Mouse (Mus musculus) CH12.LX (cell line): Measurements from ENCODE around the gene Pfn1. TPM values are rescaled to one million over a fixed set of nuclear protein-coding genes. Genes with fewer than 3 reads are reported as not detected.

Source experiments
- DNase-seq: peaks from one replicate; pipeline ENCODE4 v3.0.0-alpha.2; 2013; ENCODE audit errors: extremely low read depth
- H3K27ac ChIP-seq: 2 replicates; pipeline ENCODE4 v1.5.1; 2012; ENCODE audit warnings: low read depth, mild to moderate bottlenecking, control low read depth, moderate library complexity; ENCODE audit not compliant: insufficient read depth
- H3K27me3 ChIP-seq: replicated peaks from 2 replicates; pipeline ENCODE3; 2012; ENCODE audit warnings: inconsistent platforms
- H3K36me3 ChIP-seq, 2 experiments: replicated peaks in 1 of 2; 2 replicates each; pipeline versions ENCODE3 to v1.6.1; 2012; ENCODE audit warnings: inconsistent platforms in 1 of 2, low read length in 1 of 2, mild to moderate bottlenecking in 1 of 2, mixed read lengths in 1 of 2, moderate library complexity in 1 of 2; ENCODE audit not compliant: control insufficient read depth in 1 of 2, insufficient read depth in 1 of 2
- H3K4me1 ChIP-seq, 2 experiments: 2 replicates each; pipeline ENCODE4 v1.6.1; 2012; ENCODE audit warnings: inconsistent platforms in 1 of 2, moderate library complexity in 1 of 2; ENCODE audit not compliant: insufficient read depth in 2 of 2, control insufficient read depth in 1 of 2
- H3K4me2 ChIP-seq: 2 replicates; pipeline ENCODE4 v1.6.1; 2012; ENCODE audit warnings: low read depth, mild to moderate bottlenecking, control low read depth; ENCODE audit not compliant: poor library complexity, insufficient read depth, severe bottlenecking
- H3K4me3 ChIP-seq, 3 experiments: fragments of 150-350 bp in 1 of 3; sonication (generic) in 1 of 3; replicated peaks in 1 of 3; 2 replicates each; pipeline versions ENCODE3 to v1.5.1; 2011 to 2012; ENCODE audit warnings: low read depth in 2 of 3, low read length in 2 of 3, mild to moderate bottlenecking in 2 of 3, moderate library complexity in 2 of 3, control low read depth in 1 of 3, improper control_type of control experiment in 1 of 3, inconsistent platforms in 1 of 3, mixed read lengths in 1 of 3; ENCODE audit not compliant: poor library complexity in 1 of 3
- H3K79me2 ChIP-seq: replicated peaks from 2 replicates; pipeline ENCODE4 v1.6.1; 2012; ENCODE audit warnings: mild to moderate bottlenecking, moderate library complexity; ENCODE audit not compliant: control insufficient read depth, poor library complexity, insufficient read depth, severe bottlenecking; ENCODE audit errors: extremely low read depth
- H3K9ac ChIP-seq: 2 replicates; pipeline ENCODE4 v1.6.1; 2012; ENCODE audit warnings: low read depth, mild to moderate bottlenecking, control low read depth, moderate library complexity; ENCODE audit not compliant: insufficient read depth
- H3K9me3 ChIP-seq: replicated peaks from 2 replicates; pipeline ENCODE3; 2012; ENCODE audit warnings: low read length, inconsistent platforms, mixed read lengths
- BHLHE40 ChIP-seq: IDR thresholded peaks from 2 replicates; pipeline ENCODE4 v1.6.1; 2011; ENCODE audit warnings: mild to moderate bottlenecking, low read depth, low read length, improper control_type of control experiment
- CHD2 ChIP-seq: IDR thresholded peaks from 2 replicates; pipeline ENCODE4 v1.6.1; 2011; ENCODE audit warnings: low read length, improper control_type of control experiment
- GABPA ChIP-seq: IDR thresholded peaks from 2 replicates; pipeline ENCODE4 v1.6.1; 2012; ENCODE audit warnings: low read depth, low read length, improper control_type of control experiment, inconsistent platforms; ENCODE audit not compliant: insufficient replicate concordance
- HCFC1 ChIP-seq: IDR thresholded peaks from 2 replicates; pipeline ENCODE4 v1.6.1; 2012; ENCODE audit warnings: low read depth, mild to moderate bottlenecking, inconsistent platforms, low read length, improper control_type of control experiment
- IRF4 ChIP-seq: IDR thresholded peaks from 2 replicates; pipeline ENCODE4 v1.6.1; 2014; ENCODE audit warnings: low read depth, mild to moderate bottlenecking, inconsistent platforms, low read length, improper control_type of control experiment
- JUND ChIP-seq: conservative IDR thresholded peaks from 2 replicates; pipeline ENCODE4 v1.6.1; 2011; ENCODE audit warnings: low read depth, low read length, improper control_type of control experiment
- KAT2A ChIP-seq: IDR thresholded peaks from 2 replicates; pipeline ENCODE4 v1.6.1; 2012; ENCODE audit warnings: low read length, improper control_type of control experiment, inconsistent platforms; ENCODE audit not compliant: insufficient replicate concordance
- MAX ChIP-seq: IDR thresholded peaks from 2 replicates; pipeline ENCODE4 v1.6.1; 2011; ENCODE audit warnings: low read length, improper control_type of control experiment
- MYC ChIP-seq: IDR thresholded peaks from 2 replicates; pipeline ENCODE4 v1.6.1; 2011; ENCODE audit warnings: low read depth, mild to moderate bottlenecking, improper control_type of control experiment, low read length
- RAD21 ChIP-seq: IDR thresholded peaks from 2 replicates; pipeline ENCODE4 v1.6.1; 2011; ENCODE audit warnings: low read depth, mild to moderate bottlenecking, low read length, improper control_type of control experiment, moderate library complexity
- TCF12 ChIP-seq: IDR thresholded peaks from 2 replicates; pipeline ENCODE4 v1.6.1; 2014; ENCODE audit warnings: low read depth, mild to moderate bottlenecking, inconsistent platforms, low read length, improper control_type of control experiment
- UBTF ChIP-seq: IDR thresholded peaks from 2 replicates; pipeline ENCODE4 v1.6.1; 2012; ENCODE audit warnings: low read depth, mild to moderate bottlenecking, inconsistent platforms, low read length, improper control_type of control experiment, moderate library complexity
- USF1 ChIP-seq: IDR thresholded peaks from 2 replicates; pipeline ENCODE4 v1.6.1; 2014; ENCODE audit warnings: low read depth, mild to moderate bottlenecking, inconsistent platforms, low read length, improper control_type of control experiment
- ZNF384 ChIP-seq: IDR thresholded peaks from 2 replicates; pipeline ENCODE4 v1.6.1; 2012; ENCODE audit warnings: low read depth, low read length, improper control_type of control experiment, inconsistent platforms
- dilution Hi-C: fragments of 300-500 bp; cut with MboI; formaldehyde crosslinking; loops from 2 replicates; pipeline ENCODE4 v1.14.3; 2020; ENCODE audit warnings: low sequenced_read_pairs; ENCODE audit not compliant: extremely low pct_unique_long_range_greater_than_20kb, extremely low pct_ligation_motif_present
- in situ Hi-C: fragments of 300-500 bp; cut with MboI; formaldehyde crosslinking; loops from 3 replicates; pipeline ENCODE4 v1.14.3; 2019; ENCODE audit warnings: low sequenced_read_pairs, low pct_ligation_motif_present, low pct_unique_long_range_greater_than_20kb, mixed read lengths
- polyA plus RNA-seq: library from polyadenylated mRNA; unstranded; fragments of >175 nt; gene quantifications from 2 replicates; pipeline ENCODE4 v1.2.1, GENCODE M21; 2012; ENCODE audit warnings: low read depth; ENCODE audit not compliant: insufficient read length
- total RNA-seq, 2 experiments: library from RNA; depleted of rRNA; stranded (reverse); fragments of 300-350 nt in 1 of 2; fragments of >200 nt in 1 of 2; gene quantifications; 2 replicates each; pipeline ENCODE4 v1.2.3; 2012 to 2014

Pfn1 gene
- total and polyA plus RNA-seq, 3 experiments = 844 to 2,624 (median 1,045) TPM

DNA sequence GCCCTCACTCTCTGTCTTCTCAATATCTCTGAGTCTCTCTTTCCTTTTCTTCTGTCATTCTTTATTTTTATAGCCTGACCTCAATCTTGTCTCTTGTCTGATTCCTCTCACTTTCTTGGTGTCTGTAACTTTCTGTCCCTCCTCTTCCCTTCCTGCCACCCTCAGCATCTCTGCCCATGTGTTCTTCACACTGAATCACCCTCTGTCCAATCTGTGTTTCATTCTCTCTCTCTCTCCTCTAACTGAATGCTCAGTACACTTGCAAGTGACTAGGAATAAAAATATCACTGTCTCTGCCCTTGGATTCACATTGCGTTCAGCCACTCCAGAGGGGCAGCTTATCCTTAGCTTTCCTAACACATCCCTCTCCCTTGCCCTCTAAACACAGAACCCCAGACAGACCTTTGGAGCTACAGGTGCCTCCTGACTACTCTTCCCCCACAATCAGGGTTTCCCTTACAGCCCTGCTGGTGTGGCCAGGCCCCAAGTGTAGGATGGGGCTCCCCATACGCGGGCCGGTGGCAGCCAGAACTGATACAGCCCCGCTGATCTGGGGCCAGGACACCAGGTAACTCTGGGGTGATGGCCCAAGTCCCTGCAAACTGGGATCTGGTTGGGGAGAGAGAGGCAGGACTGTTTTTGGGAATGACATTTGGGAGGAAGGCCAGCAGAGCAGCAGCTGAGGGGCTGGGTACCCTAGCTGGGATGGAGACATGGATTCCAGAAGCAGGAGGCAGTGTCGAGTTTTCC, 47.7 kb upstream of the Pfn1 start:
- no peak overlapping the region for H3K9ac ChIP-seq
- dilution Hi-C loops = no loop called here
- in situ Hi-C loops = no loop called here

DNA sequence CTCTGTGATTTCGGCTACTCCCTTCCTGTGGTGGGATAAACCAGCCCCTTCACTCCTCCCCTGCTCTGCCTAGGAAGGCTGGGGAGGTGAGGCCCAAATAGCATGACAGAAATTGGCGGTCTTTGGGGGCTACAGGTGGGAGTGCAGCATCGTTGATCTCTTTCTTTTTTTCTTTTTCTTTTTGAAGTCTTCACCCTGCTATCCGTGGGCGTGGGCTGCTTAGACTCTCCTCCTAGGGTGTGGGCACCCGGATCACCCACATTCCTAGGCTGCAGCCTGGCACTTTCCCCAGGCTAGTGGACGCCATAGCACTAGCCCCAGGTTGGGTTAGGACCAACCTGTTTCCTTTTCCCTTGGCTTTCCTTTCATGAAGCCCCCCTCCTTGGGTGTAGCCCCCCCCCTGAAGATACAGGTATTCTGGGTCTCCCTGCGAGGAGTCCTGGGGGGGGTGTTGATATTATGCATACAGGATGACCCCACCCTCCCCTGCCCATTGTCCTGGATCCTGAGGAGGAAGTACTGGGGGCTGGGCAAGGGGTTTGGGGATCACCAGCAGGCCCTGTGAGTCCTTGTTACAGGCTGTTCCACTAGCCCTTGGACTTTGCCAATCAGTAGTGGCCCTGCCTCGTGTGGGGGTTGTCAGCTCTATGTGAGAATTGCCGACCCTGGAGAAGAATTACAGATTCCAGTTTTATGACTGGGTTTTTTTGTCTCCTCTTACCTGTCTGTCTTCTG, 46.9 kb upstream of the Pfn1 start:
- Histone ChIP-seq H3K4me3 (peak overlapping the region; percentile 61 to 80 (median 71)), H3K4me1 (peaks cover 9 to 24% of the 10 kb centered on the region in 2 experiments), H3K27me3 (peaks cover 3% of the 10 kb centered on the region), H3K9ac (peak overlapping the region; percentile 93), H3K79me2 (0 out of 2 replicates have a peak, but pooled peaks cover 5% of the 10 kb centered on the region), H3K9me3 (no peaks in the 10 kb centered on the region), H3K27ac (no peak overlapping the region), H3K36me3 (peaks cover 29 to 43% of the 10 kb centered on the region in 2 experiments), H3K4me2 (peak overlapping the region; percentile 68)
- no peak for DNase-seq
- TF ChIP-seq MAX (no peak), ZNF384 (no peak), GABPA (no peak), MYC (no peak), UBTF (no peak), TCF12 (no peak), JUND (no peak), RAD21 (no peak), IRF4 (no peak), CHD2 (no peak)
- dilution Hi-C loops (no loop called here), in situ Hi-C loops (no loop called here)

More for the DNA sequence above, 47.7 kb upstream of the Pfn1 start:
- peaks cover 35 to 50% of the 10 kb centered on the region in 2 experiments for H3K36me3 ChIP-seq
- H3K4me2 ChIP-seq = no peak overlapping the region
- 0 out of 2 replicates have a peak, but pooled peaks cover 5% of the 10 kb centered on the region for H3K79me2 ChIP-seq
- no peak for DNase-seq
- H3K4me3 ChIP-seq = no peak overlapping the region
- no peak overlapping the region for H3K27ac ChIP-seq
- H3K4me1 ChIP-seq = peaks cover 9 to 24% of the 10 kb centered on the region in 2 experiments
- no peak for TF ChIP-seq KAT2A
- TF ChIP-seq GABPA = no peak
- no peak for TF ChIP-seq USF1
- no peak for TF ChIP-seq ZNF384
- no peak for TF ChIP-seq TCF12
- TF ChIP-seq BHLHE40 = no peak
- no peak for TF ChIP-seq HCFC1
- TF ChIP-seq, all 38 proteins: peak for 0
- Histone ChIP-seq H3K9me3 (no peaks in the 10 kb centered on the region), H3K27me3 (peaks cover 3% of the 10 kb centered on the region)
